Mouse (Mus musculus): Measurements from ENCODE around the gene Olfr1378.
A peak's percentile ranks its signal among the peaks of the same experiment; 100 is the strongest.

Gene Olfr1378

GRCm38 (mm10) chr11:50966230-50966629 is at the start of gene Olfr1378:
TSS of gene Olfr1378 (plus strand) at chr11:50966530.
- no peak for DNase-seq (ENCODE audit: low read depth, low spot score)

DNA sequence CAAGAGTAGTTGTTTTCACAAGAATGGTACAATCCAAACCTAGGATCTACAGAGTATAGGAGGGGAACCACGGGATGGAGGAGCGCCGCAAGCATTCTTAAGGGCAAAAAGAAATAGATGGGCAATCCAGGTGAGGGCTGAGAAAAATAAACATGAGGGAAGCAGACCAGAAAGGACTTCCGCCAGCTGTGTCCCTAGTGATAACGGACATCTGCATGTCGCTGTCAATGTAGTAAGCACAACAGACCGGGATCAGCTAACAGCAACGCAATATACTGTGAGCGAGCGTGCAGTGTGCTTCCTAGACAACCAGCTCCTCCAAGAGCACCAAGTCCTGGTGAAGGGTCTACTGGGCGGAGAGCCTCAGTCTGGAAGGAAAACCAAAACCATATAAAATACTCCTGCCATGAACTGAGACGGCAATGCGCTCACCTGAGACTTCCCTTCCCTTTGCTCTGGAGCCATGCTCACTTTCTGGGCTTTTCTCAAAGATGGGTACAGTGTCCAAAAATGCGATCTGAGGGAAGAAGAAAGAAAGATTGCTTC is 35.8 kb upstream of the Olfr1378 start:
- no peak for DNase-seq (ENCODE audit: low read depth, low spot score)

DNA sequence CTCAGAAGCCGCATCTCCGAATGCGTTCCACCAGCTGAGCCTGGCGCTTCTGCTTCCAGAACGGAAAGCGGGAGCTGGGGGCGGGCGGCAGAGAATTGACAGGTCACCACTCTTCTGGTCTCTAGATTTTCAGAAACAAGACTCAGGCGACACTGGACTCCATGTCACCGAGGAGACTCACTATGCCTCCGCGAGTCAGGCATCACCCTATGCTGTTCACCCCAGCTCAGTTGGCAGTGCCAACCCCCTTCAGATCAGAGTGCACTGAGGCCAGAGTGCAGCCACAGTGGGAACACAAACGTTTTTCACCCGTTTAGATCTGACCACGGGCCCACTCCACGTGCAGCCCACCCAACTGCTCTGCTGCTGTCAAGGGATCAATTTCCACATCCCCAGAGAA is 35.3 kb upstream of the Olfr1378 start:
- no peak for DNase-seq (ENCODE audit: low read depth, low spot score)

DNA sequence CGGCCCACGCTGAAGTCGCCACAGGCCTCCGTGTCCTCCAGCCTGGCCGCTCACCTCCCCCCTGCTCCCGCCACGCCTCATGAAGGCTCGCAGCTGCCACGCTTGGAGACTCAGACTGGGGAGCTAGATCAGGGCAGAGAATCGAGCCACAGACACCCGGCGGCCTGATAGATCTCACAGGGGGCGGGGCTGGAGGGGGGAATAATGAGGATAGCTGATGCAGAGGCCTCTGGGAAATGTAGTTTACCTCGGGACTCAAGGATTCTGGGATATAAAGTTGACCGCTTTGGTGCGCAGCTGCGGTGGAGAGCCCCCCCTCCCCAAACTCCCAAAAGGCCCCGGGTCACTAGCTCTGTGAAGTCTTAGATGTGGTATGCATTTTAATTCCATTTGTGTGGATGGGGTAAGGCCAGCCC is 34.9 kb upstream of the Olfr1378 start, which contains the start of gene Zfp354b:
Gene Zfp354b (minus strand): TSS at position 183 of the 416 bp plus-strand sequence.
- peak; percentile 66 for DNase-seq (ENCODE audit: low read depth, low spot score)

DNA sequence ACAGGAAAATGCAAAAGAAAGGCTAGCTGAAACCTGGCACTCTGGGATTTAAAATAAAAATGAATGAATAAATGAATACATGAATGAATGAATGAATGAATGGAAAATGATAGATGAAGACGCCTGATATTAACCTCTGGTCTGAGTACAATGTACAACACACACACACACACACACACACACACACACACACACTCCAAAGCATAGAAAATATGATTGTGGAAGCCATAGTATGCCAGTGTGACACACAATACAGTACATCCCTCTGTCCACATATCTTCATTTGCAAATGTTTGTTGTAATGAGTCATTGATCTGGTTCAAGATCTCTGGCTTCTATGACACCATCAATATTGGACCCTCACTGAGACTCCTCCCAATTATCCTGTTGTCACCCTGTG is 34.3 kb upstream of the Olfr1378 start:
- no peak for DNase-seq (ENCODE audit: low read depth, low spot score)

DNA sequence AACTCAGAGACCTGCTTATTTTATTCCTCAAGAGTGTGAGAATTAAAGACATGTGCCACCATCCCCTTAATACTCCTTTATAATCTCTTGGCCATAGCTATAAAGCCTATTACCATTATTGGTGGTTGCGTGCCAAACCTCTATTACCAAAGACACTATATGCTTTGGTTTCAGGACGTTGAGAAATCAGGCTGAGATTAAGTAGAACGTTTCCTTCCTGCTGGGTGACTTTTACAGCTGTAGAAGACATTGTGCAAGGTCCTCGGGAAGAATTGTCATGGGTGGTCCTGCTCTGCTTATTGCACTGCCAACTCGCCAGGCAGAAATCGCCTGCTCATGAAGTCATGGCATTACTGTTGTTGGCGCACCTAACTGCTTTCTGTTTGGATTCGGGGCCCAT is 27.9 kb upstream of the Olfr1378 start:
- DNase-seq (ENCODE audit: low read depth, low spot score) = no peak

DNA sequence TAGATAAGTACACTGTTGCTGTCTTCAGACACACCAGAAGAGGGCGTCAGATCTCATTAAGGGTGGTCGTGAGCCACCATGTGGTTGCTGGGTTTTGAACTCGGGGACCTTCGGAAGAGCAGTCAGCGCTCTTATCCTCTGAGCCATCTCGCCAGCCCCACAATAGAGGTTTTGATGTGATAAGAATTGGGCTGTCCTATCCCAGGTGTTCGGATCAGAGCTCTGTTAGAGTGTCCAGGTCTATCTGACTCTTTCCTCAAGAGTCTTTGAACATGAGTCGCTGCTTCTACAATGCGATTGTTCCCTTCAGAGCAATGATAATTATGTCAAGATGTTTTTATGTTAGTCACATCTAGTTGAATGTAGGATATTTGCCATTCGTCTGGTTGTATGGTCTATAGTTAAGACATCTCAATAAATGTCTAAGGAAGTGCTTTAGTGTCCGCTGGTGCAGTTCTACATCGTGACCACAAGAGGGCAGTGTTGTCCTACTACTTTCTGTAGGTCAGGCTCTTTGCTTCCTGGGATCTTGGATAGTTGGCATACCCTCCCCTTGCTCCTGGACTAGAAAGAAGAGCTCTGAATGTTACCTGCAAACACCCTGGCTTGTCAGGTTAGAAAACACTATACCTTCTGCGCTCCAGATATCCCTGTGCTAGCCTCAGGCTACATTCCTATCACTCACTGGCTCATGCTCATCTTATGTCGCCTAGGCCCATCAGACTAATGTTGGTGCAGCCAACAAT is 26.5 kb upstream of the Olfr1378 start:
- peak; percentile 39 for DNase-seq (ENCODE audit: low read depth, low spot score)

DNA sequence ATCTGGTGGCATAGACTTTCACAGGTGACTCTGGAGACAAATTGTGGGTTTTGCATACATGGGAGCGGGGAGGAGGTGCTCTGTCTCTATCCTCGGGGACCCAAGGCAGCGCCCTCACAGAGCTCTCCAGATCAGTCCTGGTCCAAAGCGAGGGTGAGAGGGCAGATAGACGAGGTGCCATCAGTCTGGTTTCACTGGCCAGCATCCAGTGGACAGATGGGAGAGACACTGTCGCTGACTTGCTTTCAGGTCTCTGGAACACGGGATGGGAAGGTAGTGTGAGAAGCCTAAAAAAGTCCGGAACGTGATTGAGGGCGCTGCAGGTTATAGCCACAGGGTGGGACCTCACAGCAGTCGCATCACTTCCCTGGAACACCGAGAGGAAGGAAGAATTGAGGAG is 23.9 kb upstream of the Olfr1378 start:
- no peak for DNase-seq (ENCODE audit: low read depth, low spot score)

DNA sequence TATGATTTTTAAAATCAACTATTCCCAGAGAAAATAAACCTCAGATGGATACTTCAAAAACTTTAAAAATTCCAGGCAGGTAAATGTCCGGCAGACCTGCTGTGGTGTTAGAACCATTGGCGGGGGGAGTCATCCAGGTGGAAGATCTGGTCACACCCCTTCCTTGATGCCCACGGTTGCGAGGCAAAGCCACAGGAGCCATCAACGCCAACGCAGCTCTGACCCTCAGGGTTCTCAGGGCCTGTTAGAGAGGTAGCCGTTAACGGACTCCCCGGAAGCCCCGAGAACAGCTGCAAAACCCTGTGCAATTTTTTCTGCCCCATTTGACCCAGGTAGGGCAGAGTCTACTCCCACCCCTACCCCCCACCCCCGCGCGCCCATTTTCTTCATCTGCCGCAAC is 22.8 kb upstream of the Olfr1378 start, which contains the start of gene 4933414I15Rik:
Gene 4933414I15Rik (minus strand): TSS at position 260 of the 400 bp plus-strand sequence.
- no peak for DNase-seq (ENCODE audit: low read depth, low spot score)

GRCm38 (mm10) chr11:50952290-50952689 is 14.0 kb upstream of the Olfr1378 start:
- no peak for DNase-seq (ENCODE audit: low read depth, low spot score)

DNA sequence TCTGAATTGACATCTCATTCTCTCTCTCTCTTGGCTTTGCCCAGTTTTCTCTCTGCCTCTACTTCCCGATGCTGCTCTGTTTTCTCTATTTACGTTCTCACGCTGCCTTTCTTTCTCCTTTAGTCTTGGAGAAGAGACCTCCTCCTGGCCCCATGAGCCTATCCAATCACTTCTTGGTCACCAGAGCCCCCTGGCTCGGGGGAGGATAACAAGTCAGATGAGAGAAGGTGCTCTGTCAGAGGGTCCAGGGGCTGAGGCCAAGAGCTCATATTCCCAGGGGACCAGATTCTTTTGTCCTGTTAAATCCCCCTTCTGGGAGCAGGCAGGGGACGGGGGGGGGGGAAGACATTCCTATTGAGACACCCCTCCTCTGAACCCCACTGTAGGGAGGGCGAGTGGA is 12.7 kb upstream of the Olfr1378 start, which contains the start of gene Prop1:
Gene Prop1 (minus strand): TSS at position 101 of the 400 bp plus-strand sequence.
- no peak for DNase-seq (ENCODE audit: low read depth, low spot score)

- DNase-seq (ENCODE audit: low read depth, low spot score) = peak; percentile 36
Observed at GRCm38 (mm10) chr11:50964886-50965285, 1.4 kb upstream of the Olfr1378 start.

DNA sequence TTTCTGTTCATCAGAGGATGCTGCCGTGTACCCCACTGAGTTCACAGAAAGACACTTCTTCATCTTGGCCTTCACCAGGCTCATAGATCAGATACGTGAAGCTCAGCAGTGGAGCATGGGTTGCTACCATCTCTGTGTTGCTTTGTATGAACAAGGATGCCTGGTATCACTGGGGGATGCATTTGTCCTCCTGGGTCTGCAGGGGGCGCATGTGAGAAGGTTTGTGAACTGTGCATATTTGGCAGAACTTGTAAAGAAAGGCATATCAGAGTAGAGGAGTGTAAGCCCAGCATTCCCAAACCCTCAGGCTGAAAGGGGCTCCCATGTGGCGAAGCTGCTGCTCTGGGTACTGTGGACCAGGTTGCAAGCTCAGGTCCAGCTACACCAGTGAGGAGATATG is 10.9 kb downstream of the Olfr1378 start:
- no peak for DNase-seq (ENCODE audit: low read depth, low spot score)

DNA sequence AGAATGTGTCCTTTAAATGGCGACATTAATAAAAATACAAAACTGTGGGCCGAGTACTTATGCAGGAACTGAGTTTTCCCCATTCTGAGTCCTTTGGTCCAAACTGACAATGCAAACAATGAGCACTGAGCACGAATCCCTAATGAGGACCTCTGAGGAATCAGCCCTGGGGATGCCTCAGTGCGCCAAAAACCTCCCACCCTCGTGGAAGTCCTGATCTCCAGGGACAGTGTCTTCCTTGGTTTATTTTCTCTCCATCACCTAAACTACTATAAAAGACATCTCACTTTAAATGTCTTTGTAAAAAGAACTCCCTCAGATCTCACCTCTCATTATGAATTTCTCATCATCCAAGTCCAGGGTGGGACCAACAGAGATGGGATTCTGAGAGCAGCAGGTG is 15.3 kb downstream of the Olfr1378 start, which contains the start of gene Olfr1377:
Gene Olfr1377 (plus strand): TSS at position 301 of the 400 bp plus-strand sequence.
- no peak for DNase-seq (ENCODE audit: low read depth, low spot score)

GRCm38 (mm10) chr11:51003296-51003695 is 37.0 kb downstream of the Olfr1378 start, which contains the start of gene Olfr51:
TSS of gene Olfr51 (plus strand) at chr11:51003596.
- no peak for DNase-seq (ENCODE audit: low read depth, low spot score)

- no peak for DNase-seq (ENCODE audit: low read depth, low spot score)
Observed at GRCm38 (mm10) chr11:51011821-51012220, 45.5 kb downstream of the Olfr1378 start.

GRCm38 (mm10) chr11:51013936-51014335 is 47.6 kb downstream of the Olfr1378 start, which contains the start of gene Olfr54:
TSS of gene Olfr54 (plus strand) at chr11:51014236.
- no peak for DNase-seq (ENCODE audit: low read depth, low spot score)

DNA sequence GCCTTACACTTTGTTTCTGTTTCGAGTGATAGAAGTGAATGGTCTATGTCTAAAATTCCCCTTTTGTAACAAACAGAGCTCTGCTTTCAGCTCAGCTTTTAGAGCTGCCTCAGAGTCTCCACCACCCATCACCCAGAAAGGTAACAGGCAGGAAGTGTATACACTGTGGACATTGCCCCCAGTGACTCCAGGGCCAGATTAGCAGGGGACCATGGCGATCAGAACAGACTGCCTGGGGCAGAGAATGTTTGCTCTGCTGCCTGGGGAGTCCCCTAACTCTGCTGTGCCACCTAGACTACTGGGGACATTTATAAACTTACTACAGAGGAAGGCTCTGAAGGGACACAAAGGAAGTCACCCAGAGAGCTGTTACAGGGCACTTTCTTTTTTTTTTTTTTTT is 50.0 kb downstream of the Olfr1378 start:
- DNase-seq (ENCODE audit: low read depth, low spot score) = no peak
